8 mouse cellular contexts compared by ENCODE assay signal in genomic region chr1:135835716-135836483, GRCm38 (mm10). TPM values are rescaled to one million over a fixed set of nuclear protein-coding genes. Genes with fewer than 3 reads are reported as not detected.
A peak's percentile ranks its signal among the peaks of the same experiment; 100 is the strongest.
DNase-seq lines count a peak whose midpoint lies in the region; ATAC-seq and TF ChIP-seq lines count a peak whose summit lies in the region.

Gene Tnnt2 (plus strand): TSS chr1:135836354.

- no peak for TF ChIP-seq CTCF in kidney, postnatal 0 days (IDR thresholded peaks at IDR 0.05; ENCODE audit: low read depth)

- peak; percentile 43 for DNase-seq in kidney, postnatal 0 days (ENCODE audit: low spot score)
- no peak for DNase-seq in ES-E14 (ENCODE audit: low read depth, low spot score)
- DNase-seq in heart, adult 11 months: peak; percentile 98
- DNase-seq in thymus, postnatal 14 days: no peak

- H3K4me1 ChIP-seq in kidney, postnatal 0 days (replicated peaks; ENCODE audit: insufficient read depth, low read length): peaks cover 4% of the 10 kb centered on the region; the same call in 1 of the 2 replicates
- H3K4me1 ChIP-seq in kidney, embryonic 14.5 days (ENCODE audit: control insufficient read depth, insufficient read depth, low read length): peaks cover 9% of the 10 kb centered on the region
- peaks cover 0 to 2% of the 10 kb centered on the region in 2 experiments; a peak in 1 of 4 replicates for H3K4me1 ChIP-seq in ES-E14 (ENCODE audit: control insufficient read depth in 2 of 2, insufficient read depth in 2 of 2, low read length in 2 of 2, poor library complexity in 1 of 2)
- 0 out of 2 replicates have a peak, but pooled peaks cover 3% of the 10 kb centered on the region for H3K4me1 ChIP-seq in intestine, embryonic 16.5 days (ENCODE audit: control insufficient read depth, insufficient read depth, low read length)

- ATAC-seq in kidney, postnatal 0 days (replicated peaks; ENCODE audit: low FRiP score, low read depth): no peak
- ATAC-seq in kidney, embryonic 14.5 days (ENCODE audit: low FRiP score, low TSS enrichment): no peak
- ATAC-seq in intestine, embryonic 16.5 days: peak; percentile 19; the same call in 1 of the 2 replicates
- ATAC-seq in cerebellum, adult (ENCODE audit: insufficient number of reproducible peaks, low FRiP score, low TSS enrichment): no peak
- no peak for ATAC-seq in granulocyte monocyte progenitor cell, adult 5-6 weeks (replicated peaks; ENCODE audit: poor library complexity, severe bottlenecking)

- 43% methylated on average over 9 of the region's 9 CpGs for WGBS in kidney, postnatal 0 days
- WGBS in kidney, embryonic 14.5 days: 45% methylated on average over 9 of the region's 9 CpGs
- 38% methylated on average over 9 of the region's 9 CpGs for WGBS in intestine, embryonic 16.5 days

- no peaks in the 10 kb centered on the region for H3K9me3 ChIP-seq in kidney, postnatal 0 days (replicated peaks; ENCODE audit: low read length)
- no peaks in the 10 kb centered on the region for H3K9me3 ChIP-seq in kidney, embryonic 14.5 days (ENCODE audit: control insufficient read depth, low read length)
- H3K9me3 ChIP-seq in ES-E14 (ENCODE audit: control insufficient read depth, insufficient read depth, low read depth, low read length): no peaks in the 10 kb centered on the region
- H3K9me3 ChIP-seq in intestine, embryonic 16.5 days (ENCODE audit: control insufficient read depth, low read length): no peaks in the 10 kb centered on the region

- 0 out of 2 replicates have a peak, but pooled peaks cover 5% of the 10 kb centered on the region for H3K36me3 ChIP-seq in kidney, postnatal 0 days (ENCODE audit: insufficient read depth, low read length)
- H3K36me3 ChIP-seq in kidney, embryonic 14.5 days (ENCODE audit: control insufficient read depth, insufficient read depth, low read length): no peaks in the 10 kb centered on the region
- H3K36me3 ChIP-seq in ES-E14 (ENCODE audit: control insufficient read depth, insufficient read depth, low read length, poor library complexity, severe bottlenecking): peaks cover 2% of the 10 kb centered on the region; the same call in 1 of the 2 replicates
- H3K36me3 ChIP-seq in intestine, embryonic 16.5 days (ENCODE audit: control insufficient read depth, insufficient read depth, low read length): no peaks in the 10 kb centered on the region; the same call in 1 of the 2 replicates

- H3K27ac ChIP-seq in kidney, postnatal 0 days: no peak within 1 kb of the TSS
- no peak within 1 kb of the TSS for H3K27ac ChIP-seq in kidney, embryonic 14.5 days (ENCODE audit: low read depth, low read length)
- no peak within 1 kb of the TSS for H3K27ac ChIP-seq in ES-E14 (ENCODE audit: insufficient read depth, low read depth, low read length, poor library complexity, severe bottlenecking)
- peak within 1 kb of the TSS; percentile 40; the same call in 1 of the 2 replicates for H3K27ac ChIP-seq in intestine, embryonic 16.5 days (ENCODE audit: low read length)

- no peak within 1 kb of the TSS for H3K9ac ChIP-seq in kidney, postnatal 0 days (ENCODE audit: low read depth, low read length)
- no peak within 1 kb of the TSS for H3K9ac ChIP-seq in kidney, embryonic 14.5 days (ENCODE audit: low read depth, low read length)
- no peak within 1 kb of the TSS for H3K9ac ChIP-seq in ES-E14 (ENCODE audit: insufficient read depth, low read depth, low read length, poor library complexity, severe bottlenecking)
- no peak within 1 kb of the TSS for H3K9ac ChIP-seq in intestine, embryonic 16.5 days (ENCODE audit: low read depth, low read length)

- H3K4me3 ChIP-seq in kidney, postnatal 0 days (replicated peaks; ENCODE audit: low read depth, low read length): no peak within 1 kb of the TSS
- H3K4me3 ChIP-seq in kidney, embryonic 14.5 days (ENCODE audit: low read length): no peak within 1 kb of the TSS
- H3K4me3 ChIP-seq in ES-E14 (ENCODE audit: insufficient read depth in 1 of 2, low read depth in 1 of 2, low read length in 2 of 2, poor library complexity in 1 of 2, severe bottlenecking in 1 of 2): peak within 1 kb of the TSS; percentile 16 to 25; a peak in 3 of 4 replicates
- no peak within 1 kb of the TSS for H3K4me3 ChIP-seq in intestine, embryonic 16.5 days (ENCODE audit: low read length)

- in situ Hi-C loops in ES-E14 (cut with MboI; ENCODE audit: low sequenced_read_pairs in 2 of 2, unreplicated experiment in 2 of 2): no loop called here

- no peaks in the 10 kb centered on the region for H3K27me3 ChIP-seq in kidney, postnatal 0 days (ENCODE audit: insufficient read depth, low read length)
- H3K27me3 ChIP-seq in kidney, embryonic 14.5 days (ENCODE audit: control insufficient read depth, insufficient read depth, low read length): no peaks in the 10 kb centered on the region
- H3K27me3 ChIP-seq in intestine, embryonic 16.5 days (replicated peaks; ENCODE audit: control insufficient read depth, insufficient read depth, low read length): no peaks in the 10 kb centered on the region

- H3K4me2 ChIP-seq in kidney, postnatal 0 days (ENCODE audit: low read length): no peak within 1 kb of the TSS
- no peak within 1 kb of the TSS for H3K4me2 ChIP-seq in kidney, embryonic 14.5 days (replicated peaks; ENCODE audit: low read depth, low read length)
- no peak within 1 kb of the TSS for H3K4me2 ChIP-seq in intestine, embryonic 16.5 days (ENCODE audit: low read depth, low read length)

TF ChIP-seq in ES-E14, 5 proteins besides CTCF, POLR2A, EP300 and RAD21:
- TF ChIP-seq ZNF384 (IDR thresholded peaks at IDR 0.05; ENCODE audit: low read depth, low read length) (no peak), MAFK (IDR thresholded peaks at IDR 0.05; ENCODE audit: insufficient read depth, low read depth, low read length) (no peak), ZC3H11A (IDR thresholded peaks at IDR 0.05; ENCODE audit: borderline replicate concordance, low read depth, low read length) (no peak), CHD2 (IDR thresholded peaks at IDR 0.05; ENCODE audit: low read depth, low read length) (no peak), HCFC1 (IDR thresholded peaks at IDR 0.05; ENCODE audit: borderline replicate concordance, insufficient read depth, low read length) (no peak)
TF ChIP-seq in ES-E14: peak in this region for 0.

RNA-seq across cellular contexts. Expression of gene Tnnt2, which starts in this region (rescaled TPM):
- 2.0 and 5.7 TPM in 2 replicates for polyA plus RNA-seq in kidney, postnatal 0 days (2015; fragmentation: Nextera tagmentation; extraction: Ambion mirVana)
- 2.0 and 2.3 TPM in 2 replicates for polyA plus RNA-seq in kidney, embryonic 14.5 days (2014; fragmentation: Nextera tagmentation; extraction: Ambion mirVana)
- 0.69 and 2.5 TPM in 2 replicates for total RNA-seq in ES-E14 (2012; rRNA removed)
- polyA plus RNA-seq in intestine, embryonic 16.5 days (2015; fragmentation: Nextera tagmentation; extraction: Ambion mirVana): 23.5 and 26.7 TPM in 2 replicates
- not detected in 2 replicates for total RNA-seq in granulocyte monocyte progenitor cell, adult 5-6 weeks (2014; fragmentation: Nextera tagmentation)
- total RNA-seq in granulocyte monocyte progenitor cell, adult 5-6 weeks (2017): not detected in 2 replicates

Comparison
In these comparisons a context has a peak if more than half of its experiments do, and no peak if none do; other contexts are left out.
1. DNase-seq: peak in kidney, postnatal 0 days (single experiment) and heart, adult 11 months (single experiment); none in ES-E14 (single experiment) and thymus, postnatal 14 days (single experiment).
2. H3K4me3 ChIP-seq: peak in ES-E14 (2 of 2); none in kidney, postnatal 0 days (single experiment), kidney, embryonic 14.5 days (single experiment) and intestine, embryonic 16.5 days (single experiment).